Mouse (Mus musculus) layer of hippocampus, adult 9-11 months (tissue): ENCODE measurements at regions not wholly inside any gene's neighbourhood (a gene's known extent, or its start where the extent isn't known, plus 50 kb on each side); places are given as distances from the start of the nearest gene placed in this dataset.
"Not testable (repeated sequence)": the region's sequence is repeated elsewhere in the genome, so short reads cannot be mapped to it uniquely, and the experiment has no call there.

ENCODE experiments used
- DNase-seq: peaks from one replicate; pipeline ENCODE4 v3.0.0; 2022

DNA sequence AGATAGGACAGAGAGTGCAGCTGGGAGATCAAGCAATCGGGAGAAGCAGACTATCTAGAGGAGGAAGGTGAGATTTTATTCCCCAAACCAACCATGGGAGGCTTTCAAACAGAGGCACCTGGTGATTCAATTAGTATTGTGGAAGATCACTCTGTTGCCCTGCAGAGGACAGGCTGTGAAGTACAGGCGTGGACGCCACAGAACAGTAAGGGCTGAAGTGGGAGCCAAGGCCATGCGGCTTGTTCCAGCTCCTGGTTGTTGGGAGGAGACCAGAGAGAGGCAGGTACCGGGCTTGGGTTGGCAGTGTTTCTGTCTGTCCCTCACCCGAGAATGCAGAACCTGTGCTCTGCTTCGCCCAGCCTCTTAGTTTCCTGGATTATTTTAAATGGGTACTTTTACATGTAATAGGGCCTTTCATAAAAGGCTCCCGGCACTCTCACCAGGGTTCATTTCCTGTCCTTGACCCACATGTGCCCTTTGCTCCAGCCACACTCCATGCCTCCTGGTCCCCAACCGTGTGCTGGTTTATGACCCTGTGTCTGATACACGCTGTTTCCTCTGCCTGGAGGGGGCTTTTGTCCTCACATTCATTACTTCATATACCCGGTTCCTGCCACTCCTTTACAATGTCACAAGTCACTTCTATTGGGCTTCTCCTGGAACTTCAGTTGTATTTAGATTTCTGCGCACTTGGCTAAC, 58.3 kb downstream of the Vcpkmt start:
- DNase-seq, result no peak

DNA sequence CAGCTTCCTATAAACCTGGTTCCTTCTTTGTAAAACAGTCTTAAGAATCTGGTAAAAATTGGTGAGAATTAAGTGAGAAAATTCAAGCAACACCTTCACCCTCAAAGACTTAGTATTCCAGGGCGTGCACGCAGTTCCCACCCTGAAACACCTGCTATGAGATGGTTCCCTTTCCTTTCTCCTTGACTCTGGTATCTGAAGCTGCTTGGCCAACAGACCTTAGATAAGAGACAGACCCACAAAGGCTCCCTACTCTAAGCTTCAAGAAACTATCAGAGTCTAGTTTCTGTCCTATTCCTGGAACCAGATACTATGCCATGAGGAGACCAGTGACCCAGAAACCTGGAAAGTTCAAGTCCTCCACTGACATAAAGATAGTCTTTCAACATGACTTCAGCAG, 63.0 kb downstream of the Vcpkmt start:
- DNase-seq, result no peak

DNA sequence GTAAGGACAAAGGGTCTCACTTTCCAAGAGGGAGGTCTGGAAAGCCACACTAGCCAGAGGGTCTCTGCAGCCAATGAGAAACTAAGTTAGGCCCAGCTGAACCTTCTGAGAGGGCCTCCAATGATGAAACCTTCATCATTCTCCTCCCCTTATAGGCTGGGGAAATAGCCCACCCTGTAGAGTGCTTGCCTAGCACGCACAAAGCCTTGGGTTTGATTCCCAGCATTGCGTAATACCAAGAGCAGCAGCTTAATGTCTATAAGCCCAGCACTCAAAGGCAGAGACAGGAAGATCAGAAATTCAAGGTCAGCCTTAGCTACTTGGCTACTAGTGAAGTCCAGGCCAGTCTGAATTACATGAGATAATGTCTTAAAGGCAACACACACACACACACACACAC, 63.8 kb downstream of the Vcpkmt start:
- no peak for DNase-seq

DNA sequence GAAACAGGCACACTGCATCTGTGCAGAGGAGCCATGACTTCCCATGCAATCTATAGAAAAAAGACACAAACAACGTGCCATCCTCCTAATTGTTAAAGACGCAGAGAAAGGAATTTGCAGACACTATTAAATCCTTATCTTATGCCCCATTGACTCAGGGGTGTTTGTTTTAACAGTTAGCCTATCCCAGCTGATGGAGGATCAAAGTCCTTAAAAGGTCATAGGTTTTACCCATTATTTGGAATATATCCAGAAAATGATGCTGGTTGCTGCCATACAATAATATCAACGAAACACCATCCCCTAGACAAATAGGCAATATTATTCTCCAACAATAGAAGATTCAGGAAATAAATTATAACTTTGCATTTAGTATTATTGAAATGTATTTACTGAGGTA, 65.2 kb downstream of the Vcpkmt start:
- DNase-seq, result no peak

DNA sequence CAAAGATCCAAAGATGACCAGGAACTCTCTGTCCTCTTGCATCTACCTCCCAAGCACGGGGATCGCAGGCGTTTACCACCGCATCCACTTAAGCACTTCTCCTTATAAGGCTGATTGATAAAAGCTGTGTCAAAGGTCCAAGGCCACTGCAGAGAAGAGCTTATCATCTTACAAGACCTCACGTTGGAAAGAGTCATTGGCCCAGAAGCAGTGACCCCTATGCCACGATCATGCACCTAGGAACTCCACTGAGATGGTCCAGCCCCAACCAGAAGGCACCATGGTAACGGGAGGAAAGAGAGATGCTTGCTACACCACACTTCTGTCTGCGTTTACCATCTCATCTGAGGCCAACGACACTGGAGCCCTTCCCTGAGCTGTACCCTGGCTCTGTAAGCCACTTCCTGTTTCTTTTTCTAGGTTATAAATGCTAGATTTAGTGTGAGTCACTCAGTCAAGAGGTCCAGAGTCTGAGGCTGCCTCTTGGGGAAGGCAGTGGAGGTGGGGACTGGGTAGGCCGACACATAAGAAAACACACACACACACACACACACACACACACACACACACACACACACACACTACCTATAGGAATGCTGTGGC, 66.4 kb downstream of the Vcpkmt start:
- peak; percentile 60 for DNase-seq

DNA sequence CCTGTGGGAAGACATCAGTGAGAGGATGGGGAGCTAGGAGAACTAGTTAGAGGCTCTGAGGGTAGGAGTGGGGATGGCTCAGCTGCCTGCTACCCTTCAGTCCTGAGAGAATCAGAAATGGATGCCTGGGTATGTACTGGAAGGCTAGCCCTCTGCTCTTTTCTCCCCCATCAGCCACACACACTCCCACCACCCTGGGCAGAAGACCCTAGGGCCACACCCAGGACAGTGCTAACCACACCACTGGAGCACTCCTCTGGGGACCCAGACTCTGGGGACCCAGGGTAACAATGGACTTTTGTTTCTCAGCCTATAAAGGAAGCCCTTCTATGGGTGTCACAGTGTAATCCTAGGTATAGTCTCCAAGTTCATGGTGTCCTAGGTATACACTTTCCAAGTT, 67.0 kb downstream of the Vcpkmt start:
- no peak for DNase-seq

DNA sequence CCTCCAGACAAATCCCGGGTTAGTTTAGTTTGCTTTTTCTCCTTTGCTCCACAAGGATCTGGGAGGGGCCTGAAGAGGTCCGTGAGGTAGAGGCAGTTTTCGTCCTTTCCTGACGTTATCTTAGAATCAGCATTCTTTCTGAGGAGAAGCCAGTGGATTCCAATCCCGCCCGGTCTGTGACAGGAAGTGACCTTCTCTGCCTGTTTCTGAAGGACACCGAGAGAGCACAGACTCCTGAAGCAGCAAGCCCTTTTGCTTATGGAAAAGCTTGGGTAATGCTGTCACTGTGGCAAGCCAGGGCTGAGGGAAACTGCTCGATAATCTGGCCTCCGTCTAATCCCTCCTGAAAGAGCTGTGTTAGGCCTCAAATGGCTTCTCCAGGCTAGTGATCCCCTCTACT, 67.7 kb downstream of the Vcpkmt start:
- no peak for DNase-seq

DNA sequence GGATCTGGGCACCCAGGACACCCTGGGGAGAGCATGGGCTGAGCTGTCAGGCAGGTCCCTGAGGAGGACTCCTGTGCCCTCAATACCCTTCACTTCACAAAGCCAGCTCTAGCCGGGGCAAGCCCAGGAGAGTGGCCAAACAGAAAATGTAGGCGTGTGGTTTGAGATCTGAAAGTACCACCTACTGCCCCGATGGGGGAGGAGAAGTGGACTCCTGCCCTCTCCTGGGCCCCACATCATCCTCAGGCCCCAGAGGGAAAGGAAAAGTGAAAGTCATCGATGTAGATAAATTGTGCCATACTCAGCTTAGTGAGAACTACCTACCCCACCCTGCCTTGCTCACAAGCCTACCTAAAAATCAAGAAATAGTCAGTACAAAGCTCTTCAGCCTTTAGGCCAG, 69.7 kb downstream of the Vcpkmt start:
- no peak for DNase-seq

DNA sequence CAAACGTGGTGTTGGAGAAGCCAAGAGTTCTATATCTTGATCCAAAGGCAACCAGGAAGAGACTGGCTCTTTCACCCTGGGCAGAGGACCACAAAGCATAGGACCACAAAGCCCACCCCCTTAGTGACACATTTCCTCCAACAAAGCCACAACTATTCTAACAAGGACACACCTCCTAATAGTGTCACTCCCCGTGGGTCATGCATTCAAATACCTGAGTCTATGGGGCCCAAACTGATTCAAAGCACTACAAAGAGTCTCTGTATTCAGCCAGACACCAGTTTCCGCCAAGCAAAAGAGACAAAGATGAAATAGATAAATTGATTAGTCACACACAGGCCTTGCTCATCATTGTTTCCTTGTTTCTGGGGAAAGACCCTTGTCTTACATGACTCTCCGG, 72.1 kb downstream of the Vcpkmt start:
- no peak for DNase-seq

DNA sequence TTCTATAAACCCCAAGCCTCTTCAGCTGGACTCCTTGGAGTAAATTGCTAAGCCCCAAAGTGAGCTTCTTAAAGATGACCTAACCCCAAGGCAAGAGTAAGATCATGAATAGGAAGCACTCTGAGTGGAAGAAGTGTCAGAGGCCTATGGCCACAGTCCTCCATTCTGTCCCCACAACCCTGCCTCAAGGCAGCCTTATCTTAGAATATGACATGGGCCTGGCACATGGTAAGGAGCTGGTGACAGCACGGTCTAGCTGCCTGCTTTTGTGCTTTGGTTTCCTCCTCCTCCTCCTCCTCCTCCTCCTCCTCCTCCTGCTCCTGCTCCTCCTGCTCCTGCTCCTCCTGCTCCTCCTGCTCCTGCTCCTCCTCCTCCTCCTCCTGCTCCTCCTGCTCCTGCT, 73.6 kb downstream of the Vcpkmt start:
- not testable (repeated sequence) for DNase-seq

DNA sequence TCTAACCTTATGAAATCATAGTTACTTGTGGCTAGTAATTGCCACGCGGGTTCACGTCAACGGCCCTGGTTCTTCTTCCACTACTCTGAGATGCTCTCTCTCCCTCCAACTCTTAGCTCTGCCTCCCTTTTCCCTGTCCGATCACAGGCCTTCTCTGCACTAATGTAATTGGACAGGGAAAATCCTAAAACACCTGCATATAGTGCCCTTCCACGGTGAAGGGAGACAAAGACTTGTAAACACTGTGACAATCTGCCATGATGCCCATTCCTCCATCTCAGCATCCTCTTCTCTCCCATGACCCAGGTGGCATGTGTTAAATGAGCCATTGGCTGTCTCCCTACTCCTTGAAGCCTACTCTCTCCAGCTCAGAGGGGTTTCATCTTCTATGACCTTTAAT, 74.9 kb downstream of the Vcpkmt start:
- DNase-seq, result no peak

DNA sequence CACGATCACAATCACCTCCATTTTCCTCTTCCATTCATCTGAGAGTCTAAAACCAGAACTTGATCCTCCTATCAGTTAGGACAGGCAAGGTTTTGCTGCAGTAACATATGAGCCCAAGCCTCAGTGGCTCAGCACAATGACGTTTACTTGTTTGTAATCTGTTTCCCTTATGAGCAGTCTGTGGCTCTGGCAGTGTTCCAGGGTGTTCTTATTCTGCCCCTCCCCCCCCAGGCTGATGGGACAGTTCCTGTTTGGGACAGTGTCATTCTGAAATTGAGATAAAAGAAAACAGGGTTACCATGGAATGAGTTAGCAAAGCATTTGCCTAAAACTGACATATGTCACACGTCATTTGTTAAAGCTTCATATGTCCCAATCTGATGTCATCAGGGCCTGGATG, 75.5 kb downstream of the Vcpkmt start:
- no peak for DNase-seq

DNA sequence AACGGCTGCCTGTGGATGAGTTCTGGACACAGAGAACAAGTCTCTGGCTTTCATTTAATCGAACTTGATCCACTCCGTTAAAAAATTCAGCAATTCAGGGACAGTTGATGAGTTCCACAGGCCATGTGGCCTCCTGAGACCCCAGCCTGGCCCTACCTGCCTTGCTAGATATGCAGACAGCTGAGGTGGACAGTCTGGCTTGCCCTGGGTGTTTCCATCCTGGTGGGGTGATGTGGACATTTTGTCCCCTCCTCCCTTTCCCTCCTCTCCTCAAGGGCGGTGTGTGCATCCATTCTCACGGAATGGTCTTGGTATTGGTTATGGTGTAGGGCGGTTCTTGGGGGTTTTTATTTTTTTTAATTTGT, 80.1 kb downstream of the Vcpkmt start:
- DNase-seq, result no peak

DNA sequence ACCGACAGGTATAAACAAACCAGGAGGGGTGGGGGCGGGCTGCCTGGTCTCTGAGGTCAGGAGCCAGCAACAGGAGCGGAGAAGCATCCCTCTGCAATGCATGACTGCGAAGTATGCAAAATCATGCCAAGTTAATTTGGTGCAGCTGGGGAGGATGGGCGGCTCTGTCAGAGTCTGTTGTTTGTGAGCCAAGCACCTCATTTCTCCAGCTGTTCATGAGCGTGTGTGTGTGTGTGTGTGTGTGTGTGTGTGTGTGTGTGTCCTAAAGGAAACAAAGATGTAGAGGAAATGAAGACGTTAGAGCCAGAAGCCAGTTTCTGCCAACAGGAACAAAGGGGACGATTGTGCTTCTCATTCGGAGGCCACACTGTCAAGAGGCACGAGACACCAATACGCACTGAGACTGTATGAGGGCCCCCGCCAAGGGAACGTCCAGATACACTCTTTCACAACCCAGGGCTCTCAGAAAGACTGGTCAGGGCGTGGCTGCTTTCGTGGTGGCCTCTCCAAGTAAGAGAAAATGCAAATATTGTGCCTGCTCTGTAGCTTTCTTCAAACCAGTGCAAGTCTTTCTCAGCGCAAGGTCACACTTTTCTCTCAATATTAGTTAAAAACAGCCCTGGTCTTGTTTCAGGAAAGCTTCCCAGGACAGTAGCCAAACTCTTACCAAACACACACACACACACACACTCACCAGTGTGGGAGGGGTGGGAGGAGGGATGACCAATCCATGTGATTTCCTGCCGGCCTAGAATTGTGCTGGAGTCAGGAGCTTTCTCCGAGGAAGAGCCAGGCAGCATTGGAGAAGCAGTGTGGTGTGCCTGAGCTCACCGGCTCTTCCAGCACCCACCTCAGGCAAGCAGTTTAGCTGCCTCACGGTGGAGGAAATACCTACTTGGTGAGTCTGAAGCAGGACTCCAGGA, 80.8 kb downstream of the Vcpkmt start:
- peak; percentile 78 for DNase-seq

DNA sequence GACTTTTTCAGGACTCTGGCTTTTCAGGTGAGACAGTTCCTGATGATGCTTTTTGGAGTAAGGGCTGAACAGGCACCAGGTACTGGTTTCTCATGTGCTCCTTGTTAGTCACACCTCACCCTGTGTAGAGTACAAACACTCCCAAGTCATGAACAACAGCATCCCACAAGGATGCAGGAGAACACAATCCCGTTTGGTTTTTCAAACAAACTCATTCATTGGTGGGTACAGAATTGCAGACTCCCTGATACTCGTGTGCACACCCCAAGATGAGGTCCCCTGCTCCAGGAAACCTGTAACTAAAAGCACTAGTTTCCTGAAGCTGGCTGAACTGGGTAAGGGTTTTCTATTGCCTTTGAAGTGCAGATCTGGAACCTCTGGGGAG, 81.5 kb downstream of the Vcpkmt start:
- no peak for DNase-seq

DNA sequence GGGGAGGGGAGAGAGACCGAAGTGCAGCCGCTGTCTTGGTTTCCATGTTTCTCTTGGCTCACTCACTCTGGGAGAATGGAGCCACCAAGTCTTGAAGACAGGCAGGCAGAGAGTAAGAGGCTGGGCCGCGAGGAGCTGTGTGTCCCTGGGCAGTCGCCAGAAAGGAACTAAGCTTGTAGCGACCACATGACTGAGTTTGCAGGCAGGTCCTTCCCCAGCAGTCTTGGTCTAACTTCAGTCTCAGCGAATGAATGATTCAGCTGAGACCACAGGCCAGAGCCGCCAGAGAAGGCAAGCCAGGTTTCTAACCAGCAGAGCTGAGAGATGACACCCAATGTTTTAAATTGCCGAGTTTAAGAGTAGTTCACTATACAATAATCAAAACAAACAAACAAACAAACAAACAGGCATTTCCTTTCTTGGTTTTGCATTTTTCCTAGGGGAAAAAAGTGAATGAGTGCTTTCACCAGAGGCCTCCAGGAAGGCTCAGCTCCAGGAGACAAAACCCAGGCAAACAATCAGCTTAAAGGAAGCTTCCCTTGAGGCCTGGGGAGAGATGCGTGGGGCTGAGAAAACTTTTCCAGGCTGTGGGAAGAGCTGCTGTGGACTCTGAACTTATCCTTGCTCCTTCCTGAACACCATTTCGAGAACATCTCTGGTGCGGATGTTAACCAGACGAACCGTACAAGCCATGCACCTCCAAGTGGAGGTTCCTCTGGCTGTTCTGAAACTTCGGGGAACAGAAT, 82.1 kb downstream of the Vcpkmt start:
- peak; percentile 45 for DNase-seq

DNA sequence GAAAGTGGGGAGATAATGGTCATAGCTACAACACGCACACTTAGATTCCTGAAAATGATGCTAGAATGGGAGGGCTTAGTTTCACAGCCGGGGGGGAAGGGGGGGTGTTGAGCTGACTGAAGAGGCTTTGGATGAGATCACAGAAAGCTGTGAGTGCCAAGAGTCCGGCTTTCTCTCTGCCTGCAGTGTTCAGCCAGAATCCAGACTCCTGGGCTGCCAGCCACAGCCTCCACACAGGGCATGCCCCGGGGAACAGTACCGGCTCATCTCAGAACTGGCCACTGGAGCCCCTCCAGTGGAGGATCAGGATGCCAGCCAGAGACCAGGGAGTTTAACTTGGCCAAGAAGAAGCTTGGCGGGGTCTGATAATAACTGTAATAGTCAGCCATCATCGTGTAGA, 85.7 kb downstream of the Vcpkmt start:
- DNase-seq, result peak; percentile 73

DNA sequence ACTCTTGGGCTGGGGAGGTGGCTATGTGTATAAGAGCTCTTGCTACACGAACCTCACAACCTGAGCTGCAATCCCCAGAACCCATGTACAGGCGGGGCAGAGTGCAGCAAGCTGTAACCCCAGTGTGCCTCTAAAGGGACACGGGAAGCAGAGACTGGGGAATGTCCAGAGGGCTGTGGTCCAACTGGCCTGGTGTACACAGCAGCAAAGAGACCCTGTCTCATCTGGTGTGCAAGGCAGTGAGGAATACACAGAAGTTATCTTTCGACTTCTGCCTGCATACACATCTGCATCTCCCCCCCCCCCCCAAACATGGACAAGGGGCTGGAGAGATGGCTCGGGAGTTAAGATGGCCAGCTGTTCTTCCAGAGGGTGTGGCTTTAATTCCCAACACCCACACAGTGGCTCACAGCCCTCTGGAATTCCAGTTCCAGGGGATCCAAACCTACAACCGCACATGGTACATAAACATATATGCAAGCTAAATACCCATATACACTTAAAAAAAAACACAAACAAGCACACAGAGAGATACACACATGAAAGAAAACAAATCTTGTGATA, 86.4 kb downstream of the Vcpkmt start:
- DNase-seq, result no peak

DNA sequence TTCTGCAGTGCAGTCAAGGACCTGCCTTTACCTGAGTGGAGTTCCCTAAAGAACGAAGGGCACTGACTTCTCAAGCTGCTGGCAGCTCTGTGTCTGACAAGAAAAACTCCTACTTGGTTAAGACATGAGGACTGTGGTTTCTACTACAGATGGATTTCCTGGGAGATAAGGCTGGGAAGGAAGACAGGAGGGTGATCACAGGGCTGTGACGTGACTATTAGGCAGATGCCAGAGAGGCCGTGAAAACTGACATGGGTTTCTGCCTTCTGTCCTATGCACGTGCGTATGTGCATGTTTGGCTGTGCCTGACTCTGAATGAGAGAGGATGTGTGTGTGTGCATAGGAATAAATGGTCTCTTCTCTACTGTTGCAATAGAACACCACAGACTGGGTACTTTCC, 87.1 kb downstream of the Vcpkmt start:
- DNase-seq, result no peak

DNA sequence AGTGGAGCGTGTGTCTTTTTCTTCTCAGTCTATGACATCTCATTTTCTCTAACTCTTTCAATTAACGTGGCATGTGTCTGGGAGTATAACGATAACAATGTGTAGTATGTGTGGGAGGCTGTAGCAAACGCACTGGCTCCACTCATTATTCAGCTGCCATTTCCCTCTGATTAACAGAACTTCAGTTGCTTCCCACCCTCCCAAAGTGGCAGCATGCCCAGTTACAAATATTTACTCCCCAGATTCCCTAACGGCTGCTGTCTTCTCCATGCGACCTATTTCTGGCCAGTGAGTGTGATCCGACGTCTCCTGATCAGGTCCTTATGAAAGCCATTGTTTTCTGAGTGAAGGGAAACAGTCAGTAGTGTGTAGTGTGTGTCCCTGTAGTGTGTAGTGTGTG, 88.2 kb downstream of the Vcpkmt start:
- DNase-seq, result peak; percentile 55

DNA sequence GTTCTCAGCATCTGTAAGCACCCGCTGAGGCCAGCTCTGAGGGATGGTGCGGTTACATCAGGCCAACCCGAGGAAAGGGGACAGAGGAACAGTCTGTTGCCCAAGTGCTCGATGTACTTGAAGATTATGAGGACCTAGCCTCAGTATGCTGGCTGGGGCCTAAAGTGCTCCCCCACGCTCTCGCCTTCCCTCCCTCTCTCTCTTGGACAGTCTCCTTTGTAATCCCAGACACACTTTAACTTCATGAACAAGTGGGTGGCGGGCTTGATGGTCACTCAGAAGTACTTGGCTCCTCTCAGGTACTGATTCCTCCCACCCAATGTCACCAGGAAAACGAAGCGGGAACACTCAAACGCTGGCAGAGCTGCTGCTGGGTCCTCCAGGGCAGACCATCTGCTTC, 93.1 kb downstream of the Vcpkmt start:
- no peak for DNase-seq

DNA sequence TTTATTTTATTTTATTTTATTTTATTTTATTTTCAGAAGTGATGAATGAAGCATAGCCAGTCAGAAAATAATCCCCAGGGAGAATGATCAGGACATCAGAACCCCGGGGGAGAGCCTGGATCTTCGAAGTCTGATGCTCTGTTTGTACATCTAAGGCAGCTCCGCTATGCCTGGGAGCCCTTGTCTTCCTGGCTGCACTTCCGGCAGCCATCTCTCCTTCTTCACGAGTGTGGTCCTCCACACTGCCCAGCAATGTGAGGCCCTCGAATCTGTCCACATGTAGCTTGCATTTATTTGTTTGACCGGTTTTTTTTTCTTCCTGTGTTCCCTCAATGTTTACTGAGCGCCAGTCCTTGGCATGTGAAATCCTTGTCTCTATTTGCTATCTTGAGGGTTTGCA, 95.9 kb downstream of the Vcpkmt start:
- DNase-seq, result no peak
